Mouse (Mus musculus): ENCODE measurements around the gene Tcte2.

GRCm38 (mm10) chr17:13753918-13754317 is 7.7 kb downstream of the Tcte2 start:
- TF ChIP-seq POLR2A (IDR thresholded peaks at IDR 0.05; ENCODE audit: borderline replicate concordance, low read depth, low read length) (no peak), CTCF (IDR thresholded peaks at IDR 0.05; ENCODE audit: low read depth, low read length) (no peak)
